Mouse (Mus musculus): ENCODE measurements around the gene Efna3.

Efna3 gene

DNA sequence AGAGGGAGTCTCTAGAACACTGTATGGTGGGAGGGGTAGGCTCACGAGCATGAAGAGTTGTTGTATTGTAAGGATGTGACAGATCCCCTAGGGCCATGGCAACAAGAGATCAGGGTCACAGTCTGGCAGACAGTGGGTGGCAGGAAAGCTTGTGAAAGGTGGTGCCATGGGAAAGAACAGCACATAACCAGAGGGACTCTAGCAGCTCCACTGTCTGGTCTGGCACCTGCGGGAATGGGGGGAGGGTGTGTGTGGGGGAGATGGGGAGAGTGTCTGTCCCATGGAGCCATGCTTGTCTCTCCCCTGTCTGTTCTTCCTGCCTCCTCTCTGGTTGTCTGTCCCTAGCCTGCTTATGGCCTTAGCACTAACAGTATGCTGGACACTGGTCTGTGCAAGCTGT, 37.2 kb downstream of the Efna3 start:
- DNase-seq (ENCODE audit: low read depth, low spot score), result no peak

DNA sequence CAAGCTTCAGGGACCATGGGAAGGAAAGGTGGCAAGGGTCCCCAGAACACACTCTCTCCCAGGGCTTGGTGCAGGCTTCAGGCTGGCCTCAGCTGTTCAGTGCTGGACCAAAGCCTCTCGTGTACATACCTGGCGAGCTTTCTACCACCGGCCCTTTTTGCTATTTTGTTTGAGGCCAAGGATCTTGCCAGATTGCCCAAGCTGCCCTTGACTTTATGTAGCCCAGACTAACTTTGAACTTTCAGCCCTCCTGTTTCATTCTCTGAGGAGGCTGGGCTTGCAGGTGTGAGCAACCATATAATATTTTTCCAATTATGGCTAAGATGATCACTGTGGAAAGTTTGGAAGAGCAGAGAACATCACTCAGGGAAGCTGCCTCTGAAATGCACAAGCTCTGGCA, 38.5 kb downstream of the Efna3 start:
- DNase-seq (ENCODE audit: low read depth, low spot score), result no peak

DNA sequence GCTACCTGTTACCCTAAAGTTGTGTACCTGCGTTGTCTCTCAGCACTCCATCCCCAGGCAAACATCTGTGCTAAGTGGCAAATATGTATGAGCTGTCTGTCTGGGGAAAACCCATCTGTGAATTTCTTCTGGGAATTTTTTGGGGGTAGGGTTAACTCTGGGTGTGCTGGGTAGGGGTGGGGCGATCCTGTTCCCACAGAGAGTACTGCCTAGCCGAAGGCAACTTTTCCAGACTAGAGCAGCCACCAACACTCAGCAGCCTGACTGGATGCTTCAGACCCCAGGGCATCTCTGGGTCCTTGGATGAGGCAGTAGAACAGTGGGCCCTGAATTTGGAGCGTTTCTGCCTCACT, 40.5 kb downstream of the Efna3 start:
- no peak for DNase-seq (ENCODE audit: low read depth, low spot score)

DNA sequence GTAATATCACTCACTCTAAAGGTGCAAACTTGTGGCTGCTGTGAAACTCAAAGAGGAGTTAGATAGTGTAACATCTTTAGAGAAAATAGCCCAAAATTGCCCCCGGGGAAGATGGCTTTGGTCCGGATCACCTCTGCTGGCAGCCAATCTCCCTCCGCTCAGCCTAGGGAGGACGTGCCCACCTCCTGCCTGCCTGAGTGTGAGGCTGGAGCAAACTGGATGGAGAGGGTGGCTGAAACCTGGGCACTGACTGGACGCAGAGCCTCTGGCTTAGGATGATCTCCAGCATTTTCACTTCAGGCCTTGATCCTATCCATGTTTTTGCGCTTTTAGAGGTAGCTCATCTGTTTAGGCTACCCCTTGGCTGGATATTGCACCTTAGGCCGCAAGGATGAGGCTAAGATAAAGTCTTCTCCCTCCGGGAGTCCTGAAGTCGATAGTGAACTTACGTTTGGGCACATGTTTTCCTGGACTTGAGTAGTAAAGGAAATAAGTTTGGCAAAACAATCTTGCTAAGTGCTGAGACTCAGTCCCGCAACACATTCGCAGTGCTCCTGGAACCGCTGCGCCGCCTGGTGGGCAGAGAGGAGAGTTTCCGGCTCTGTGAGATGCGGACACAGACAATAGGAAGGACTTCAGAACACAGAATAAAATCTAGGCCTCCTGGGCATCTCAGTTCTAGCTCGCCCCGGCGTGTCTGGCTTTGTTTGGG, 41.0 kb downstream of the Efna3 start:
- DNase-seq (ENCODE audit: low read depth, low spot score), result peak; percentile 90

DNA sequence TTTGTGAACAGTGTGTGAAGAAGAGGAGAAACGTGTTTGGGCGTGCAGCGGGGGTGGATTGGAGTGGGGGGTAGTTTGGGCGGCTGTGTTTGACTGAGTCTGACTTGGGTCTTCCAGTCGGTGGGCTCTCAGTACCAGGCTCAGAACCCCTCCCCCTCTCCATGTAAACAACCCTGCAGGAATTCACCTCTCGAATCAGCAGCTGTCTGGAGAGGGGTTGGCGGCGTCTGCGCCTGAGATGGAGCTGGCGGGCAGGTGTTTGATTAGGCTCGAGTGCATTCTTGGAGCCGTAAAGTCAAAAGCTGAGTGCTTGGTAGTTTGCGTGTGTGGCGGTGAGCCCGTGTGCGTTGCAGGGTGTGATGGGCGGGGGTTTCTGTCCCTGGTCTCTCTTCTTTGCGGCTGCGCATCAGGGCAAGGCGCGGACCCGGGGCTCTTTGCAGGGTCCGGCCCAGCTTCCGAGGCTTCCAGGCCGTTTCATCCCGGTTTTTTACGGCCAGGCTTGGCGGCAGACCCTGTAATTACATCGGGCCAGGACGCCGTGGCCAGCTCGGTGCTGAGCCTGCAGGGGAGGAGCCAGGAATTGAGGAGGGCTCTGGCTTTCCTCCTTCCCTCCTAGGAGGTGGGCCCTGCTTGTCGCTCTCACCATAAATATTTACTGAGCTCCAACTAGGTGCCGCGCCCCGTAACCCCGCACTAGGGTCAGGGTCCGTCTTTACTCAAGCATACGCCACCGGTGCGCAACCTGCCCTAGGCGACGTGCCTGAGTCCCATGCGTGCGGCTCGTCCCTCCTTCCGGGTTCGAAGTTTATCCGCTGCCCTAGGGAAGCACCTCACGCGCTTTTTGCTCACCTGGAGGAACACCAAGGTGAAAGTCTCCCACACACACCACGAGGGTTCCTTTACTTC, 41.9 kb downstream of the Efna3 start, which contains the start of gene Efna1:
TSS of gene Efna1 (minus strand) at position 537 of the 906 bp plus-strand sequence.
- DNase-seq (ENCODE audit: low read depth, low spot score), result peak; percentile 69

DNA sequence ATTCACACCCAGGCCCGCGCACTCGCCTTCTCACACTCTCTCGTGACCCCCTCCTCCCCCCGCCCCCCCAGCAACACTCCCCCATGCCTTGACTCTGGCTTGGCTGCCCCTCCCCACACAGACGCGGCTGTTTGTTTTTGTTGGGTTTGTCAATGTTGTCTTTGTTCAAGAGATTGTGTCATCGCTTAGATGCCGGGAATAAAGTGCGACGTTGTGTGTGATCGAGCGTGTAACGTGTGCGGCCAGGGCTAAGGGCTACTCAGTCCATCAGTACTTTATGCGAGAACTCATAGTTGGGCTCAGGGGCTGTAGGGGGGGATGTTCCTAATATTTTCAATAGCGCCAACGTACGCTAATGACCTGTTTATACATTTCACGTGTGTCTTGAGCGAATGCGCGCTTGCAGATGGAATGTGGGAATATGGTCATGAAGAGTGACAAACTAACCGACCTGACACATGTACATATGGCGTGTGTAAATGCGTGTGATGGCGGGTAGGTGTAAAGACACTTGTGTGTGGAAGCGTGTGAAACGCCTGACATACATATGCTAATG, 42.6 kb downstream of the Efna3 start:
- peak; percentile 89 for DNase-seq (ENCODE audit: low read depth, low spot score)

DNA sequence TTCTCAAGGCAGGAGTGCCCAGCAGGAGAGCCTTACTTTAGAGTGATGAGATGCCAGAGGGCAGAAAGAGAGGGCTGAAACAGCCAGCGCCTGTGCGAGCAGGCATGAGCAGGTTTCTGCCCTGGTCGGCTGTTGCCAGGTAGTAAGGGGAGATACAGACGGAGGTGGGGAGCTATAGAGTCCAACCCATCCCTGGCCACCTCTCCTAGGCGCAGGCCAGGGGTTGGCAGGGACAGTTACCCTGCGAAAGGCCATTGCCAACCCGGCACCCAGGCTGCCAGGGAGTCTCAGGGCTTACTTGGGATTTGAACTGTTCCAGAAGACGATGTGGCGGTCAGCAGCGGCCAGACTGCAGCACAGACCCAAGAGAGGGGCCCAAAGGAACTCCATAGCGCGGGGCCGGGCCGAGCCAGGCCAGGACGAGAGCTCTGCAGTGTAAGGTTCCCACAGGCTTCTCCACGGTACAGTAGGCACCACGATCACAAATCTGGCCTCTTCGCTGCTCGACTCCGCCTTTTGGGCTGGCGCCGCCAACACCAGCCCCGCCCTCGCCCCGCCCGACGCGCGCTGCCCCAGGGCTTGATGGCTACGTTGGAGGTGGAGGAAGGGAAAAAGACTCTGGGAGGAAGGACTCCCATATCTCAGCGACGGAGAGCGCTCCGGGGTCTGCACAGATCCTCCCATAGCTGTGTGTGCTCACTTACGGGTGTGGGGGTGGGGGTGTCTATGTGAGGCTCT, 43.4 kb downstream of the Efna3 start:
- peak; percentile 95 for DNase-seq (ENCODE audit: low read depth, low spot score)

DNA sequence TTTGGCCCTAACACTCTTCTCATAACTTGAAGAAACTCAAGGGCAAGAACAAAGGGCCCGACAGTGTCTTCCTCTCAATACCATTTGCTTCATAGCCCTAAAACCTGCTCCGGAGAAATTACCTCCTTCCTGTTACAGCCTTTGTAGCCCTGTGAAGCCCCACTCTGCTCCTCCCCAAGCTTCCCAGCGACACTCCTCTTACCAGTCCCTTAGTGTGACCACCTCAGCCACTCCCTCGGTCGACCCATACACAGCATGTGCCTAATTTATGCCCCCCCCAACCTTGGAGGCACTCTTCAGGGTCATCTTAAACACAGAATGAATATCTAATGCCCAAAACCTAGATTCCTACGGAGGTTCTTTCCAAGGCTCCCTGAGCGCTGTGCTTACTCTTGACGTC, 44.1 kb downstream of the Efna3 start:
- no peak for DNase-seq (ENCODE audit: low read depth, low spot score)

DNA sequence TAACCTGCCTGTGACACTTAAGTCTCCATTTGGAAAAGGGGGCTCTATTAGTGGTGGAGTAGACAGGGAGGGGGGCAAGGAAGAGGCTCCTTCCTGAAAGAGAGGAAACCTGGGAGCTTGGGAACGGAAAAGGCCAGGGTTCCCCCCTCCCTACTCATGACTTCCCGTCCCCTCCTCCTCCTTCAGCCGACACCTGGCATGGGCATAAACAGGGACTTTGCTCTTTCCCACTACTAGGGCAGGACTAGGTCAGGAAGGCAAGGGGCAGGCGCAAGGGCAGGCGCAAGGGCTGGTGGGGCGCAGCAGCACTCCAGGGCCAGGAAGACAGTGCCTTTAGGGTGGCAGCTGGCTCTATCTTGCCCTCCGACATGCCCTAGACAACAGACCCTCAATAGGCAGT, 44.7 kb downstream of the Efna3 start:
- no peak for DNase-seq (ENCODE audit: low read depth, low spot score)

DNA sequence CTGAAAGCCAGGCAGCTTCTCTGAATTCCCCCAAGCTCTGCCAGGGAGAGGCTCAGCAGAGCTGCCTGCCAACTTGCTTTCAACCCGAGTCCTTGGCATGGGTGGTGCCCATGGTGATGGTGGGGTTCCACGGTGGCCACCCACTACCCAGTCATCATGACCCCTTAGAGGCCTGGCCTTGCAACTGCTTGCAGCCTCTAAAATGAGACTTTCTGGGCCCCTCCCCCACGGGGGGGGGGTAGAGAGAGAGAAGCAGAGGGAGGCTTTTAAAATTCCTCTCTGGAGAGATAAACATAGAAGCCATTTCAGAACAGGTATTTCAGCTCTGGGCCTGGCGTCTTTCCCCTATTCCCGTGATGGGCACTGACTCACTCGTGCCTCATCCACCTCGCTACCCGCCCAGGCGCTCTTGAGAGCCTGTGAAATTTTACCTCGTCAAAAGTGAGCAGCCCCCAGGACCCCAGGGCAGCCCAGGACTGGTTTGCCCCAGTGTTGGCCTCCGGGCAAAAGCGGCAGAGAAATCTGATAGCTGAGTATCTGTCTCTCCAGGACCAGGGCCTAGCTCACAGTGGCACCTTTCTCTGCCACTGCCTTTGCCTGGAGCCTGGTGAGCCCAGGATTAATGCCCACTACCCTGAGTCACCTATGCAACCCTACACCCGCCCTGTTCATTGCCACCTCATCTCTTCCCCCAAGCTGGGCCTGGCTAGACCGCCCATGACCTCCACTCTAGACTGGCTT, 45.3 kb downstream of the Efna3 start:
- DNase-seq (ENCODE audit: low read depth, low spot score), result peak; percentile 50

DNA sequence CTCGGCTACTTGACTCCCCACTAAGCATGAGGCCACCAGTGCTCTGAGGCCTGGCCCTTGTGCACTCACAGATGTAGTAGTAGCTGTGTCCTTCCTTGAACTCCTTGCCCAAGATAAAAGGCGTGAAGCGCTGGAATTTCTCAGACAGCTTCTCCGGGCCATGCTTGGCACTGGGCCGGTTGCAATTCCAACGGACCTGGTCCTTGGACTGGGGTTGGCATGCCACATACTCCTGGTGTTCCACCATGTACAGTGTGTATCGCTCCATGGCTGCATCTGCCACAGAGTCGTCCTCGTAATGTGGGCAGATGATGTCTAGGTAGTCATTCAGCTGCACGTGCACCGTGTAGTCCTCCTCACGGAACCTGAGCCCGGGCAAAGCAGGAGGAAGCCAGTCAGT, 46.7 kb downstream of the Efna3 start:
- no peak for DNase-seq (ENCODE audit: low read depth, low spot score)

DNA sequence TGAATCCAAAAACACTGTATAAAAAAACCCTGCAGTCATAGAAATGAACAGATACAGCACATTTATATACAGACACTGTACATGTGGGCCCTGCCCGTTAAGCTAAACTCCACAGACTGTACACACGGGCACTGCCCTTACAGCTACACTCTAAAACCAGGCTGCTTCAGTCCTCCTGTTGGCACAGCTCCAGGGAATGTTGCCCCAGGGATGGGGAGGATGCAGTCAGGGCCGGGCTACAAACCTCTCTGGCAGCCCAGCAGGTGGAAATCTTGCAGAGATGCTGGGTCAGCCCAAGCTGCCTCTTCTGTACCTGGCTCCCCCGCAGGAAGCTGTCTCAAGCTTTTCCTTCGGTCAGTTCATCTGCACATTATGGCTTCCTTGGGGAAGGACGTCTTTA, 51.0 kb downstream of the Efna3 start:
- DNase-seq (ENCODE audit: low read depth, low spot score), result no peak

DNA sequence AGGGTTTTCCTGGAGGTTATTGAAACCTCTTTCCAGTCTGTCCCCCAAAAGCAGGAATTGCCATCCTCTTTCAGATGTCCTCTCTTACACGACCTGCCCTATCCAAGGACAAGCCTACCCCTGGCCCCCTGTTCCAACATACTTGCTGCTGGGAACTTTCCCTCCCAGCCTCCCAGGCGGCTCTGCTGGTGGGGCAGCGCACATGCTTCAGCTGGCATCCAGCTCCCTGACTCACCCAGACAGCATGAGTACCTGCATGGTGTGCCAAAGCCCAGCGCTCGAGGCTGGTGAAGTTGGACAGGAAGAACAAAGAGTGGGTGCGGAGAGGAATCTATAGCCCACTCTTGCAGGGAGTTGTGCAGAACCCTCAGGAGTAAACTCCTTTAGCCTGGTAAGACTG, 51.9 kb downstream of the Efna3 start:
- peak; percentile 91 for DNase-seq (ENCODE audit: low read depth, low spot score)

DNA sequence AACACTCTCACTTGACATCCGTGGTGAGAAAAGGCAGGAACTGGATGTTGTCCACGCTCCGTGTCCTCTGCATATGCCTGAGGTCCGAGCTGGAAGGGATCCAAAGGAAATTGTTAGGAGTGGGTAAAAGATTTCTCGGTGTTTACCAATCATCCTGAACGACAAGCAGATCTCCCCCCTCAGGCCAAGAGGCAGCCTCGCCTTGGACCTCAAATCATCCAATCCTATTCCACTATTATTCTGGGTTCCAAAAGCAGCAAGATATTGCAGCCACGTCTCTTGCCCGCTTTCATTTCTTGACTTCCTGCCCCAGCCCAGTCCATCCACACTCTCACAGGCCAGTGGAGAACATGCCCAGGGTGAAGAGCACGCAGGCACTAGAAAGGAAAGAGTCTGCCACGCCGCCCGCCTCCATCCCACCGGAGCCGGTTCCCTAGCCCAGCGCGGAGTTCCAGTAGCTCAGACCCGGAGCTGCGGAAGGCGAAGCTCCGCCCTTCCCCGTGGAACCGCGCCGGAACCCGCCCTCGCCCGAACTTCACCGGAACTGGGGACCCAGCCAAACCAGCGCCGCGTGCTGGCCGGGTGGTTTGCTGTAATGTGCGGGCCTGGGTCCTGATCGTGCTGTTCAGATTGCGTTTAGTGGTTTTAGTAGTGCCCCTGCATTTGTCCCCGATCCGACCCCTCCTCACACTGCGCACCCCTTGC, 52.6 kb downstream of the Efna3 start, which contains the start of gene Slc50a1:
TSS of gene Slc50a1 (minus strand) at position 520 of the 705 bp plus-strand sequence.
- peak; percentile 93 for DNase-seq (ENCODE audit: low read depth, low spot score)

DNA sequence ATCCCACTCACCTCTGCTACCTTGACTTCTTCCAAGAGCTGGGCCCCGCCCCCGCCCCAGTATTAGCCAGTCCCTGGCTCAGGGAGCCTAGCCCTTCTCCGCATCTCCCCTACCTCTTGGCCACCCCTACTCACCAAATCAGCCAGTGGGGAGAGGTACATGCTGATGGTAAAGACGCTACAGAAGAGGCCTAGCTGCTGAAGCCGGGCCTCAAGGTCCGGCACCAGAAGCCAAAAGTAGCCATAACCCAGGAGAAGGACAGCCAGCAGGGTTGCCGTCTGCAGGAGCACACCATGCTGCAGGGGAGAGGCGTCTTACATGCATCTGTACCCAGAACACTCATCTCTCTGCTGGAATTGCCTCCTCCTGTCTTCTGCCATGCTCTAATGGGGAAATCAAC, 53.8 kb downstream of the Efna3 start:
- no peak for DNase-seq (ENCODE audit: low read depth, low spot score)

DNA sequence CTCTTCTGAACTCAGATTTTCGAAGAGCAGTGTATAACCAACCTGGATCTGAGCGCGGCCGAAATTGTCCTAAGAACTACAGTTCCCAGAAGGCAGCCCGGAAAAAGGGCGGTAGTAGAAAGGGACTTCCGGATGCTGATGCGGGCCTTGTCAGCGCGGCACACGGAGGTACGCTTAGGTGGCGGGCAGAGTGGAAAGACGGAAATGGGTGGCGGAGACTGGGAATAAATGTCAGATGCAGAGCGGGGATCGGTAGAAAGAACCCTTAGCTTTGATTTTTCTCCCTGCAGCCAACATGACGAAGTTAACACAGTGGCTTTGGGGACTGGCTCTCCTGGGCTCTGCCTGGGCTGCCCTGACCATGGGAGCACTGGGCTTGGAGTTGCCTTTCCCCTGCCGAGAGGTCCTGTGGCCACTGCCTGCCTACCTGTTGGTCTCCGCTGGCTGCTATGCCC, 56.3 kb downstream of the Efna3 start:
- peak; percentile 96 for DNase-seq (ENCODE audit: low read depth, low spot score)
